Mouse (Mus musculus) myocyte (in vitro differentiated cells): ENCODE measurements around the gene Mtm1. TPM values are rescaled to one million over a fixed set of nuclear protein-coding genes. Genes with fewer than 3 reads are reported as not detected.

Experiments
- H3K27me3 ChIP-seq: one replicate; pipeline ENCODE4 v1.6.1; 2011; ENCODE audit not compliant: control insufficient read depth, insufficient read depth, insufficient read length
- H3K36me3 ChIP-seq: one replicate; pipeline ENCODE4 v1.6.1; 2011; ENCODE audit not compliant: control insufficient read depth, insufficient read depth
- H3K4me2 ChIP-seq: one replicate; pipeline ENCODE4 v1.6.1; 2011; ENCODE audit warnings: low read depth, control low read depth
- H3K4me3 ChIP-seq: one replicate; pipeline ENCODE4 v1.5.1; 2011; ENCODE audit warnings: mild to moderate bottlenecking, control low read depth, moderate library complexity
- H3K79me2 ChIP-seq: one replicate; pipeline ENCODE4 v1.6.1; 2011; ENCODE audit not compliant: control insufficient read depth, insufficient read depth
- H3ac ChIP-seq: one replicate; pipeline ENCODE4 v1.6.1; 2011; ENCODE audit not compliant: control insufficient read depth, insufficient read length
- CEBPB ChIP-seq: IDR thresholded peaks from 2 replicates; pipeline ENCODE4 v1.6.1; 2011; ENCODE audit warnings: mild to moderate bottlenecking, moderate library complexity; ENCODE audit not compliant: poor library complexity, insufficient read depth, severe bottlenecking
- E2F4 ChIP-seq: IDR thresholded peaks from one replicate; pipeline ENCODE4 v1.6.1; 2011; ENCODE audit warnings: mild to moderate bottlenecking, control low read depth, moderate library complexity; ENCODE audit not compliant: insufficient read depth
- MAX ChIP-seq: IDR thresholded peaks from one replicate; pipeline ENCODE4 v1.6.1; 2011; ENCODE audit warnings: low read depth, mild to moderate bottlenecking, control low read depth
- MYOD1 ChIP-seq, 3 experiments: IDR thresholded peaks; one replicate each; pipeline ENCODE4 v1.6.1; 2011; ENCODE audit warnings: control low read depth in 2 of 3, low read depth in 2 of 3, mild to moderate bottlenecking in 2 of 3, moderate library complexity in 1 of 3; ENCODE audit not compliant: insufficient read length in 2 of 3, control insufficient read depth in 1 of 3
- MYOG ChIP-seq, 3 experiments: IDR thresholded peaks; one replicate each; pipeline ENCODE4 v1.6.1; 2011; ENCODE audit warnings: control low read depth in 2 of 3, low read depth in 2 of 3, mild to moderate bottlenecking in 2 of 3; ENCODE audit not compliant: insufficient read length in 2 of 3, control insufficient read depth in 1 of 3, insufficient read depth in 1 of 3
- POLR2A ChIP-seq: IDR thresholded peaks from one replicate; pipeline ENCODE4 v1.6.1; 2011; ENCODE audit warnings: low read depth, mild to moderate bottlenecking, control low read depth, moderate library complexity; ENCODE audit not compliant: insufficient read length
- POLR2AphosphoS2 ChIP-seq: IDR thresholded peaks from one replicate; pipeline ENCODE4 v1.6.1; 2011; ENCODE audit warnings: low read depth, control low read depth; ENCODE audit not compliant: insufficient read length
- REST ChIP-seq: IDR thresholded peaks from one replicate; pipeline ENCODE4 v1.6.1; 2011; ENCODE audit warnings: mild to moderate bottlenecking, control low read depth, moderate library complexity; ENCODE audit not compliant: insufficient read depth, insufficient read length
- SRF ChIP-seq: IDR thresholded peaks from one replicate; pipeline ENCODE4 v1.6.1; 2011; ENCODE audit warnings: low read depth; ENCODE audit not compliant: control insufficient read depth, insufficient read length
- TCF12 ChIP-seq: IDR thresholded peaks from one replicate; pipeline ENCODE4 v1.6.1; 2011; ENCODE audit warnings: mild to moderate bottlenecking, control low read depth; ENCODE audit not compliant: poor library complexity, insufficient read depth, severe bottlenecking
- TCF3 ChIP-seq: IDR thresholded peaks from one replicate; pipeline ENCODE4 v1.6.1; 2011; ENCODE audit warnings: low read depth, control low read depth; ENCODE audit not compliant: insufficient read length
- USF1 ChIP-seq: IDR thresholded peaks from one replicate; pipeline ENCODE4 v1.6.1; 2011; ENCODE audit warnings: low read depth, mild to moderate bottlenecking, control low read depth, moderate library complexity
- polyA plus RNA-seq: library from polyadenylated mRNA; unstranded; fragments of >200 nt; fragmentation: generic; extraction: Trizol; gene quantifications from one replicate; pipeline ENCODE4 v1.2.1, GENCODE M21; 2012; ENCODE audit warnings: missing spikeins

Mtm1 gene
- polyA plus RNA-seq, 1 experiment: 4.3 TPM

DNA sequence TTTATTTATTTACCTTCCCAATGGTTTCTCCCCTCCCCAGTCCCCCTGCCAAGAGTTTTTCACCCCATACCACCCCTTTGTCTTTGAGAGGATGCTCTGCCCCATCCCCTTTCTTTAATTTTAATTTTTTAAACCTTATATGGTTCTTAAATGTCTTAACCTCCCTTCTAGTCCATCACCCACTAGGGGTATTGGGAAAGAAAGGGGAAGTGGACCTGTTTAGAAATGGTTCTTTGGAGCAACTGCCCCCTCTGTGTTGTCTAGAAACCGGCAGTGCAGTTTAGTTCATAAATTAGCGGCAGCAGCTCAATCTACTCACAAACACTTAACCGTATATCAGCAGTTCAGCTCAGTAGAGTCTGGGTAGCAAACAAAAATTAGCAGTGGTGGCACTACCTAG is 63.6 kb downstream of the Mtm1 start:
- Histone ChIP-seq H3K36me3 (no peaks in the 10 kb centered on the region), H3ac (no peak overlapping the region), H3K27me3 (no peaks in the 10 kb centered on the region), H3K79me2 (no peaks in the 10 kb centered on the region), H3K4me3 (no peak overlapping the region), H3K4me2 (no peak overlapping the region)
- TF ChIP-seq POLR2AphosphoS2 (no peak), MYOD1 (IDR thresholded peaks at IDR 0.05; ENCODE audit: control insufficient read depth in 1 of 3, insufficient read length in 2 of 3, low read depth in 2 of 3) (no peak), REST (no peak), MAX (no peak), USF1 (no peak), E2F4 (no peak), TCF12 (no peak), TCF3 (no peak), MYOG (IDR thresholded peaks at IDR 0.05; ENCODE audit: control insufficient read depth in 1 of 3, insufficient read depth in 1 of 3, insufficient read length in 2 of 3, low read depth in 2 of 3) (no peak), POLR2A (no peak), CEBPB (no peak), SRF (no peak)

DNA sequence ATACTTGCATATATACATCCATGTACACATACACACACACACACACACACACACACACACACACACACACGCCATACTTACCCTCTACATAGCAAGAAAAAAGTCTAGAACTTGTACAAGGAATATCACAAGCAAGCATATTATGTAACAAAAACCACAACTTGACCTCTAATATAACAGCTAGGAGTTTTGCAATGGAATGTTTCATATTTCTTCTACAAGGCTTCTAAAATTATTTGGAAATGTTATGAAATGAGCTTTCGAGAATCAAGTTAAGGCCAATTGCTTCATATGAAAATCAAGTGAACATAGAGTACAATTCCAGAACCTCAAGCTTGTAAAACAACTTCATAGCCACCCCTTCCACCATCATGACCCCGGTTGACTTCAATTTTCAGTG is 74.9 kb downstream of the Mtm1 start:
- Histone ChIP-seq H3ac (no peak overlapping the region), H3K4me2 (no peak overlapping the region), H3K4me3 (no peak overlapping the region), H3K79me2 (no peaks in the 10 kb centered on the region), H3K36me3 (no peaks in the 10 kb centered on the region), H3K27me3 (no peaks in the 10 kb centered on the region)
- no peak for TF ChIP-seq MYOG (IDR thresholded peaks at IDR 0.05; ENCODE audit: control insufficient read depth in 1 of 3, insufficient read depth in 1 of 3, insufficient read length in 2 of 3, low read depth in 2 of 3)
- TF ChIP-seq MAX: no peak
- TF ChIP-seq TCF3: no peak
- no peak for TF ChIP-seq POLR2A
- TF ChIP-seq CEBPB: no peak
- no peak for TF ChIP-seq SRF

DNA sequence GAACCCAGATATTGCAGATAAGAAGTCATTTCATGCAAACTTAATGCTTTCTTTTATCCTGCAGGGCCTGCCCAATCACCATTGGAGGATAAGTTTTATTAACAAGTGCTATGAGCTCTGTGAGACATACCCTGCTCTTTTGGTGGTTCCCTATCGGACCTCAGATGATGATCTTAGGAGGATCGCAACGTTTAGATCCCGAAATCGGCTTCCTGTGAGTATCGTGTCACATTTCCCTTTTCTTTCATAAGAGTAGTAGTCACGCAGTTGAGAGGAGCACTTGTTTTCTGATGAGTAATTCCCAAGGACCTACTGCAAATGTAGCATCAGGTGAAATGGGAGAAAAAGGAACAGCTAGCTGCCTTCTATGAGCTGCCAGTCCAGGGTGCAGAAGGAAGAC is 76.5 kb downstream of the Mtm1 start:
- no peak overlapping the region for H3ac ChIP-seq
- no peaks in the 10 kb centered on the region for H3K79me2 ChIP-seq
- H3K4me2 ChIP-seq: no peak overlapping the region
- no peak for TF ChIP-seq TCF3
- TF ChIP-seq TCF12: no peak
- no peak for TF ChIP-seq SRF
- TF ChIP-seq CEBPB: no peak
- no peak for TF ChIP-seq REST
- no peak for TF ChIP-seq POLR2A
- no peak for TF ChIP-seq MYOD1 (IDR thresholded peaks at IDR 0.05; ENCODE audit: control insufficient read depth in 1 of 3, insufficient read length in 2 of 3, low read depth in 2 of 3)
- no peak for TF ChIP-seq POLR2AphosphoS2
- no peak for TF ChIP-seq E2F4
- TF ChIP-seq MYOG (IDR thresholded peaks at IDR 0.05; ENCODE audit: control insufficient read depth in 1 of 3, insufficient read depth in 1 of 3, insufficient read length in 2 of 3, low read depth in 2 of 3): no peak
- TF ChIP-seq USF1: no peak
- no peak for TF ChIP-seq MAX
- no peak overlapping the region for H3K4me3 ChIP-seq
- H3K36me3 ChIP-seq: no peaks in the 10 kb centered on the region
- H3K27me3 ChIP-seq: no peaks in the 10 kb centered on the region

DNA sequence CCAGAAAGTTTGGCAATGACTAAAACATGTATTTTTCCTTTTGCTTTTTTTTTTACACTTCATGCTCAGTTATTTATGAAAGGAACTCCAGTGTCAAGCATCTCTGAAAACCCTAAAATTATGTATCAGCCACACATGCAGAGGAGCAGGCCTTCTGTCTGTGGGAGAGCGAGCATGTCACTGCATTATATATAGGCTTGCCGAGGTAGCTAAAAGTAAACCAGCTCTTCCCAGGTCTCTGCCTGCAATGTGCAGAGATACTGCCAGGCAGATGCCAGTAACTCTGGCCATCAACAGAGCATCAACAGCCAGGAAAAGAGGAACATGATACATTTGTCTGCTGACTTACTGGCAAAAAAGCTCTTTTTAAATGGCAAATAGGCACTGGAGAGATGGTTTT is 83.6 kb downstream of the Mtm1 start:
- H3K4me2 ChIP-seq: no peak overlapping the region
- no peaks in the 10 kb centered on the region for H3K27me3 ChIP-seq
- H3ac ChIP-seq: no peak overlapping the region
- no peak overlapping the region for H3K4me3 ChIP-seq
- no peaks in the 10 kb centered on the region for H3K36me3 ChIP-seq
- H3K79me2 ChIP-seq: no peaks in the 10 kb centered on the region
- TF ChIP-seq MAX: no peak
- no peak for TF ChIP-seq MYOG (IDR thresholded peaks at IDR 0.05; ENCODE audit: control insufficient read depth in 1 of 3, insufficient read depth in 1 of 3, insufficient read length in 2 of 3, low read depth in 2 of 3)
- TF ChIP-seq TCF3: no peak
- no peak for TF ChIP-seq POLR2A
- TF ChIP-seq TCF12: no peak
- no peak for TF ChIP-seq SRF
- no peak for TF ChIP-seq POLR2AphosphoS2
- TF ChIP-seq USF1: no peak
- TF ChIP-seq MYOD1 (IDR thresholded peaks at IDR 0.05; ENCODE audit: control insufficient read depth in 1 of 3, insufficient read length in 2 of 3, low read depth in 2 of 3): no peak
- no peak for TF ChIP-seq E2F4
- no peak for TF ChIP-seq REST
- TF ChIP-seq CEBPB: no peak

DNA sequence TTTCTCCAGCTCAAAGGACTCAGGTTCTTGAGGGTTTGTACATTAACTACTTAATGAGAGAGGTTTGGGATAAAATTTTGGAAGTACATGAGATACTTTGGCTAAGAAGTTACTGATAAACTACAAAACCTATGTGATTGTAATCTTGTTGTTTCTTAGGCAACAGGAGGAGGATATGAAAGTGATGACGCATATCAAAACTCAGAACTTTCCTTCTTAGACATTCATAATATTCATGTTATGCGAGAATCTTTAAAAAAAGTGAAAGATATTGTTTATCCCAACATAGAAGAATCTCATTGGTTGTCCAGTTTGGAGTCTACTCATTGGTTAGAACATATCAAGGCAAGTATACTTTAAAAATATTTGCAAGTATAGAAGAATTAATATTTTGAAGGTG is 85.4 kb downstream of the Mtm1 start:
- Histone ChIP-seq H3ac (no peak overlapping the region), H3K36me3 (no peaks in the 10 kb centered on the region), H3K4me3 (no peak overlapping the region), H3K79me2 (no peaks in the 10 kb centered on the region), H3K4me2 (no peak overlapping the region), H3K27me3 (no peaks in the 10 kb centered on the region)
- no peak for TF ChIP-seq MYOD1 (IDR thresholded peaks at IDR 0.05; ENCODE audit: control insufficient read depth in 1 of 3, insufficient read length in 2 of 3, low read depth in 2 of 3)
- TF ChIP-seq SRF: no peak
- no peak for TF ChIP-seq REST
- no peak for TF ChIP-seq MAX
- no peak for TF ChIP-seq TCF3
- no peak for TF ChIP-seq POLR2A
- TF ChIP-seq E2F4: no peak
- TF ChIP-seq MYOG (IDR thresholded peaks at IDR 0.05; ENCODE audit: control insufficient read depth in 1 of 3, insufficient read depth in 1 of 3, insufficient read length in 2 of 3, low read depth in 2 of 3): no peak
- TF ChIP-seq TCF12: no peak
- TF ChIP-seq CEBPB: no peak
- no peak for TF ChIP-seq POLR2AphosphoS2
- TF ChIP-seq USF1: no peak
